Mouse (Mus musculus) frontal cortex, postnatal 25 days (tissue): ENCODE measurements around the gene Lrrc25.
A peak's percentile ranks its signal among the peaks of the same experiment; 100 is the strongest.
"Not testable (repeated sequence)": the region's sequence is repeated elsewhere in the genome, so short reads cannot be mapped to it uniquely, and the experiment has no call there.

Experiments used
- DNase-seq, 2 experiments: peaks; one replicate each; pipeline ENCODE4 v3.0.0; 2022; ENCODE audit warnings: low spot score in 2 of 2

Lrrc25 gene

DNA sequence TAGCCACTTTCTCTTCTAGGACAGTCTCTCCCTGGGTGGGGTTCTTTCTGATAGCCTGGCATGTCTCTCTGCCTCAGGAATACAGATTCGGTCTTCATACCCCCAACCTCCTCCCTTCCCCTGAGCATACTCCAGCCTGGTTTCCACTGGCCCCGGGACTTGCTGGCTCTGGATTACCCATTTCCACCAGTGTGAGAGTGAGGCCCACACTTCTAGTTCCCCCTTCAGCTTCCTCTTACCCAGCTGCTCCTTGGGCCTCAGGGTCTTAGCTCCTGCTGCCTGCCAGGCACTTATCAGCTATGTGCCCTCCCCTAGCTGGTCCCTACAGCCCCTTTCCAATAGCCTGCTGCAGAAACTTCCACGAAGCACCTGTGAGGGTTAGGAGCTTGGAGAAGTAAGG lies at the start of gene Lrrc25:
TSS of gene Lrrc25 (plus strand) at position 262 of the 400 bp plus-strand sequence.
- DNase-seq, result no peak

DNA sequence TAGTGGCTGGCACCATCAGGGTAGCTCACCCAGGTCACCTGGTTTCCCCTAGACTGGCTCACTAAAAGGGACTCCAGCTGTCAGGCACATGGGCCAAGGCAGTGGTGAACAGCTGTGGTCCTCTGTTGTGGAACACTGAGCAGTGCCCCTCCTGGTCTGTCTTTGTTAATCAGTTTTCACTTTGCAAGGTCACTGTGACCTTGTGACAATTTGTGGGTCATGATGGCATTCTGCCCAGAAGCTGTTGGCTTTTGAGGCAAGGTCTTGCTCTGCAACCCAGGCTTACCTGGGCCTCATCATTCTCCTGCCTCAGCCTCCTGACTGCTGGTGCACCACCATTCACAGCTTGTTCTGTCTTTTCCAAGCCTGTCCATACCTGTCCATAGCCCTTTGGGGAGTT lies 45.6 kb upstream of the Lrrc25 start:
- no peak for DNase-seq

DNA sequence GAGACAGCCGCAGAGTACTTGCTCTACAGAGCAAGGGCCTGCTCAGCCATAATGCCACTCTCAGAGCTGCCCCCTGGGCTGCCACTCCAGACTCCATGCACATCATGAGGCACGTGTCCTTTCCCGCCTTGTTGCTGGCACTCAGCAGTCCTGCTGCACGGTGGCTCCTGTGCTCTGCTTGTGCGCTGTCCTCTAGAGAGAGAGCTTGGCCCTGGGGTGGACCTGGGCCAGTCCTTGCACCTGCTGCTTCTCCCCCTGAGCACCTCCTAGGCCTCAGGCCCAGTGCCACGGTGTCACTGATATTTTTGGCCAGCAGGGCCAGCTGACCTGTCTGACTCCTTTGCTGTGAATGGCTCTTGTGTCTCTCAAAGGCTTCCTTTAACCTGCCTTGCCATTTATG lies 45.0 kb upstream of the Lrrc25 start:
- DNase-seq, result no peak

DNA sequence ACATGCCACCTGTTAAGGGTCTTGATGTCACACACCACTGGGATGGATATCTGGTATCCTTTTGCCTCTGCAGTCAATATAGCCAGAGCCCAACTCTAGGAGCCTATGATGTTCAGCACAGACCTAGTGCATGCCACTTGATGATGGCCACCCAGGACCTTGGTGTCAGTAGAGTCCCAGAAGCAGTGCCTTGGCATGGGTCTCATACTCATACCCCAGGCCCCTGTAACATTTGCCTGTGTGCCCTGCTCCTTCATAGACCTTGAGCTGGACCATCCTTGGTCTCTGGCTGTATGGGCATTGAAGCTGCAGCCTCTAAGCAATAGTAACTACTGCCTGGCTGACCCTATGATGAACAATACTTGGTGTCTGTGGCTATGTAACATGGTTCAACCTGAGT lies 41.7 kb upstream of the Lrrc25 start:
- no peak for DNase-seq

DNA sequence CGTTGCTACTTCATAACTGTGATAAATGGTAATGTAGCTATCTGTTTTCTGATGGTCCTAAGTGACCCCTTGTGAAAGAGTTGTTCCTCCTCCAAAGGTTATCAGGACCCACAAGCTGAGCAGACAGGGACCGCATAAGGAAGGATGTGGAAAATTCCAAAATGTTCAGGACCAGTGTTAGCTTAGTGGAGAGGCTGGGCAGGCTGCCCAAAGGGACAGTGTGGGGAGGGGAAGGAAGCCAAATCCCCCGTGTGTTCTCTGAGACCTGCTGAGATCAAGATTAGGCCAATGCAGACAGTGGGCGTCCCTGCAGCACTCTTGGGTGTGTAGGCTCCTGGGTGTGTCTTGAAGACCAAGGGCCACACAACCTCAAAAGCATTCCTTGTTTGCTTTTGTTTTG lies 41.0 kb upstream of the Lrrc25 start:
- DNase-seq, result no peak

DNA sequence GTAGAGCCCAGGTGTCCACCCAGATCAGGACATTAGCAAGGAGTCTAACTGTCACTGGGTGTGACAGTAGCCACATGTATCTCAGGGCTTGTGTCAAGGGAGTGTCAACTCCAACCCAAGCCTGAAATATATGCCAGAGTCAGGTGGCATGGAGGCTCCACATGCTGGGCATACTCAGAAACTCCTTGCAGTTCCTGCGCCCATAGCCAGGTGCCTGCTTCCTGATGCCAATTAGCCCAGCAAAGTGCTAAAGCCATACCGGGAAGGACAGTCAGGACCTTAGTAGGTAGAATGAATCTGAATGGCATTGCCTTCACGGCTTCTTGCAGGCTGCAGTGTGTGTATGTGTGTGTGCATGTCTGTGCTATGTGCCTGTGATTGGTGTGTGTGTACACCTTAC lies 38.7 kb upstream of the Lrrc25 start:
- no peak for DNase-seq

DNA sequence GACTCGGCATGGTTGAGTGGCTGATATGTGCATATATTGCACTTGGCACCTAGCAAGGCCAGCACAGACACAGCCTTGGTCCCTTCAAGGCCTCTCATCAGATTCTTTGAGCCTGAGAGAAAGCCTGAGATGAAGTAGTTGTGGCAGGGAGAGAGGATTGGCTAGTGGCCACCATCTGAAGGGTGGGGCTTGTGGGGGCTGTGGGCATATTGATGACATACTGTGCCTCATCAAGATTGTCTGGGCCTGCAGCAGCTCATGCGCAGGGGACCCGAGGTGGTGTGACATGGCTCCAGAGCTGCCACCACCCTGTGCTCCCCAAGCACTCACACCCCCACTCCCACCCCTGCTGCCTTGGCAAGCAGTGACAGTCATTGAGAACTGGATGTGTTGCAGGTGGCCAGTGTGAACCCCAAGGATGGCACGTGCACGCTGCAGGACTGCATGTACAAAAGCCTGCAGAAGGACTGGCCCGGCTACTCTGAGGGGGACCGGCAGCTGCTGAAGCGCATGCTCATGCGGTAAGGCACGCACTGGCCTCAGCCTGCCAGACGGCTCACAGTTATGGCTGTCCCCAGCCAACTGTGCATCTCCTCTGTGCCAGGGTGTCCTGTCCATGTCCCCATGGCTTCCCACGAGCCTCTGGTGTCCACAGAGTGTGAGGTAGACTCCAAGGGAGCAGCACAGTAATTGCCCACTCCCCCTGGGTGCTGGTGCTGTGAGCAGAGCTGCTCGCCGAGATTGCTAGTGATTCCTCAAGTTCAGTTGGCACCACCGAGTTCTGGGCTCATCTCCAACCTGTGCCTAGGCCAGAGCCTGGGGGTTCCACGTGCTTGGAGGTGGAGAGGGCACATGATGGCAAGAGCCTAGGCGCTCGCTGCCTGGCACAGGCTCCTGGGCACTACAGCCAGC lies 32.2 kb upstream of the Lrrc25 start:
- no peak for DNase-seq

DNA sequence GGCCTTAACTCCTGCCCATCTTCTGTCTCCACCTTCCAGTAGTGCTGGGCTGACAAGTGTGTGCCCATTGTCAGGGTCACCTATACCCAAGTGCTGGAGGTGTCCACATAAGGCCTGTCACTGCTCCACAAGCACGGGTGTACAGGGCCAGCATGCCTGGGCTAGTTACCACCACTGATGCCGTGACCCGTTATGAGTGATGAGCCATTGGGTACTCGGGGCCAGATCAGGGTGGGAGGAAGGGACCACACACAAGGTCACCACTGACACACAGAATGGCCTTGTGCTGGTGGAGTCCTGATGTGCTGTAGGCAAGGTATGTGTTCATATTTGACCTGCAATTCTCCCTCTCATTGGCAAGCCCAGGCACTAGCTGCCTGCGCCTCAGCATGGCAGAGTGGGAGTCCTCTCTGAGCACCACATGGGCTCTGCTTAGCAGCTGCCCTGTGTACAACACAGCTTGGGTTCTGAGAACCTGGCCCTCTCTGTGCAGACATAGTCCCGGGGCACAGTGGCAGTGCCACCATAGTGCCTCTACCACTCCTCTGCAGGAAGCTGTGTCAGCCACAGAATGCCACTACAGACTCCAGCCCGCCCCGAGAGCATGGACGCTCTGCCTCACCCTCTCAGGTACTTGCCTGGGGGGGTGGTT lies 31.2 kb upstream of the Lrrc25 start:
- DNase-seq, result no peak

DNA sequence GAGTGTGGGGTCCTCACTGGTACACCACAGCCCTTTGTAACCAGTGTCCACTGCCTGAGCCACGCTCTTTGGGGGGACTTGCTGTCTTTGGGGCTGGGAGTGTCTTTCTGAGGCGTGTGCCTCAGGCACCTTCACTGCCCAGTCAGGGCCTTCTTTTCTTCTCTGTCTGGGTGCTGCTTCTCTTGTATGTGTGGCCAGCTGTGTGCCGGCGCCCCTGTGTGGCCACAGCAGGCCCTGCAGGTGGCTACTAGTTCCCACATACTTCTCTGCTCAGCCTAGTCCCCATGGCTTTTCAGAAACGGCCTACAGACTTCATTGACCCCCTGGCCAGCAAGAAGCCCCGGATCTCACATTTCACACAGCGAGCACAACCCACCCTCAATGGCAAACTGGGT lies 30.7 kb upstream of the Lrrc25 start:
- DNase-seq, result no peak

DNA sequence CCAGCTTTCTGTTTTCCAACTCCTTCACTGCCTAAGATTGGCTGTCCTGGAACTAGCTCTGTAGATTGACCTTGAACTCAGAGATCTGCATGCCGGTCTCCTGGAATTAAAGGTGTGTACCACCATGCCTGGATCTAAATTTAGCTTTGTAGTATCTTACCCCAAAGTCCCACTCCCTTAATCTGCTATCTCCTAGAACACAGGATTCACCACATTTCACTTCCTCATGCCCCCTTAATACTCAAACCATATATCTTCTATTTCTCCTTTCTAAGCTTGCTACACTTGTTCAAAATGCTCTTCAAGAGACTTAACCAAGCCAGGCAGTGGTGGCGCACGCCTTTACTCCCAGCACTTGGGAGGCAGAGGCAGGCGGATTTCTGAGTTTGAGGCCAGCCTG lies 28.0 kb upstream of the Lrrc25 start:
- DNase-seq, result not testable (repeated sequence)

DNA sequence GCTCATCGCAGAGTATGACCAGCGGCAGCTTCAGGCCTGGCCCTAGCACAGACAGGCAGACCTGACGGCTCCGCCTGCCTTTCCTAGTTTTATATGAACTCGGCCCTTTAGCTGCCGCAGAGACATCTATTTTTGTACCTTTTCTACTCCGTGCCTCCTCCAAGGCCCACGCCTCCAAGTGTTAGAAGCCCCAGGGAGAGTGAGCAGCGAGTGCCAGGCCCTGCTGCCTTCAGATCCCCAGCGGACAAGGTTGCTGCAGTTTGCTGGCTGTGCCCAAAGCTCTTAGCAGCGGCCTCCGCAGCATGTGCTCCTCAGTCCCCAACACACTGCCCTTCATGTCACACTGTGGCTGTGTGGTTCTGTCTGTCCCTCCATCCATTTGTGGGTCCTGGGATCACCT lies 24.4 kb upstream of the Lrrc25 start:
- no peak for DNase-seq

DNA sequence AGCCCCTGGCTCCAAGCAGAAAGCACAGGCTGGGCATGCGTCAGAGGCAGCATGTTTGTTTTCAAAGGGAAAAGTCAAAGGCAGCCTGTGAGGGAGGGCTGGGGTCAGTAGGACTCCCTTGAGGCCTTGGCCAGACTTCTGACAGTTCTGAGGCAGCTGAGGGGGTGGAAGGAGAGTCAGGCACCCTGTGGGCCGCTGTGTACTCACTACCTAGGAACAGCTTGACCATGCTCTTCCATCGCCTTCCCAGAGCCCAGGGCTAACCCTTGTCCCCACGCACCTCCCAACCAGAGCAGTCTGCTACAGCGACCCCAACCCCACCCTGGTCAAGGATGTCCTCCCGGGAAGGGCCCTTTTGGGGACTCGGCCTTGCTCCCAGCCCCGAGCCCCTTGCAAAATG lies 22.8 kb upstream of the Lrrc25 start:
- DNase-seq, result no peak

DNA sequence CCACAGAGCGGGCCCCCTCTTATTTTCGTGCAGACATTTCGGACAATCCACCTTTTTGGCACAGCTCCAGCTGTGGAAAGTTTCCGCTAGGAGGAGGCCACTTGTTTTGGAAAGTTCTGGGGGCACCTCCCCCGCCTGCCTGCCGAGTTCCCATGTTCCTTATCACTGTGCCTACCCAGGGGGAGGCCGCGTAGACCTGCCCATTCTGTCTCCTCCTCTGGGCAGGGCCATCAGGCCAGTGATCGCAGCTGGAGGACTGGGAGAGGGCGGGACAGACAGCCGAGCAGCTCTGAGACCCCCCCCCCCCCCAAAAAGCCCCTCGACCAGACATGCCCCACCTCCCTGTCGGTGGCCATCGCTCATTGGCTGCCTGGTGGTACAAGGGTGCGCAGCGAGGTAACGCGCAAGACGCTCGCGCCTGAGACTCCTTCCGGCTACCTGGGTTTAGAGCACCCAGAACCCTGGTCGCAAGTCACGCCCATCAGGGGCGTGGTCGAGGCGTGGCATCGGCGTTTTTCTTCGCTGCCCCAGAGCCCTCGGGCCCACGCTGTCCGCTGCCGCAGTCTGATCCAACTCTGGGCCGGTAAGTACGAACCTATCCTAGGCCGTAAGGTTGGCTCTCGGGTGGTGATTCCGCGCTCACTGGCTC lies 21.9 kb upstream of the Lrrc25 start, which contains the start of gene Isyna1:
TSS of gene Isyna1 (plus strand) at position 413 of the 649 bp plus-strand sequence.
- DNase-seq, result peak in 1 of 2 experiments; percentile 55

DNA sequence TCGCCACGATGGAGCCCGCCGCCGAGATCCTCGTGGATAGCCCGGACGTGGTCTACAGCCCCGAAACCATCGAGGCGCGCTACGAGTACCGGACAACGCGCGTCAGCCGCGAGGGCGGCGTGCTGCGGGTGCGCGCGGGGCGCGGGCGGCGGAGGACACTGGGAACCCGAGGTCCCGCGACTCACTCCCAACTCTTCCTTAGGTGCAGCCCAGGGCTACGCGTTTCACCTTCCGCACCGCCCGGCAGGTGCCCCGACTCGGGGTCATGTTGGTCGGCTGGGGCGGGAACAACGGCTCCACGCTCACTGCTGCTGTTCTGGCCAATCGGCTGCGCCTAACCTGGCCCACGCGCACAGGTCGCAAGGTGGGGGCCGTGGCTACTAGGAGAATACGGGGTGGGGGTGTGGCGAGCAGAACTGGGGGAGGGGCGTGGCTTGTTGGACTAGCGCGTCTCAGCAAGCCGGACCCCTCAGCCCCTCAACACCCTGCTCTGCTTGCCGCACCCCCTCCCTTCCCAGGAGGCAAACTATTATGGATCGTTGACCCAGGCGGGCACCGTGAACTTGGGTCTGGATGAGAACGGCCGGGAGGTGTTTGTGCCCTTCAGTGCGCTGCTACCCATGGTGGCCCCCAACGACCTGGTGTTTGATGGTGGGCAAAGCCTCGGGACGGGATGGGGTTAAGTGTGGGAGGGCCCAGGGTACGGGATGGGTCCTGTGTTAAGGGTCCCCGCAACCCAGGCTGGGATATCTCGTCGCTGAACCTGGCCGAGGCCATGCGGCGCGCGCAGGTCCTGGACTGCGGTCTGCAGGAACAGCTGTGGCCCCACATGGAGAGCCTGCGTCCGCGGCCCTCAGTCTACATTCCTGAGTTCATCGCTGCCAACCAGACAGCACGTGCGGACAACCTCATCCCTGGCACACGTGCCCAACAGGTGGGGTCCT lies 21.1 kb upstream of the Lrrc25 start:
- DNase-seq, result peak in 1 of 2 experiments; percentile 36

DNA sequence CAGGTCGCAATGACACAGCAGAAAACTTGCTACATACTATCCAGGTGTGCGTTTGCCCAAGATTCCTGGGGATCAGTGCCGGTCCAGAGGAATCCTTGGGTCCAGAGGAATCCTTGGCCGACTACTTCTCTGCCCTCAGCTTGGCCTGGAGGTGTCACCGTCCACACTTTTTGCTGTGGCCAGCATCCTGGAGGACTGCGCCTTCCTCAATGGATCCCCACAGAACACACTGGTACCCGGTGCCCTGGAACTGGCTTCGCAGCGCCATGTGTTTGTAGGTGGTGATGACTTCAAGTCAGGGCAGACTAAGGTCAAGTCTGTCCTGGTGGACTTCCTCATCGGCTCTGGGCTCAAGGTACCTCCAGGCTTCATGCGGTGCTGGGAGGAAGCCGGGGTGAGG lies 20.1 kb upstream of the Lrrc25 start:
- no peak for DNase-seq

DNA sequence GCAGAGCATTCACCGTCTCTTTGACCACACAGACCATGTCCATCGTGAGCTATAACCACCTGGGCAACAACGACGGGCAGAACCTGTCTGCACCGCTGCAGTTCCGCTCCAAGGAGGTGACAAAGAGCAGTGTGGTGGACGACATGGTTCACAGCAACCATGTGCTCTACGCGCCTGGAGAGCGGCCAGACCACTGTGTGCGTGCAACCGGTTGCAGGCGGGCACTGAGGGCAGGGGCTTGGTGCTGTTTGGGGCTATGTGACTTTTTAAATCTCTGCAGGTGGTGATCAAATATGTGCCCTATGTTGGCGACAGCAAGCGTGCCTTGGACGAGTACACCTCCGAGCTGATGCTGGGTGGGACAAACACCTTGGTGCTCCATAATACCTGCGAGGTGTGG lies 19.7 kb upstream of the Lrrc25 start:
- no peak for DNase-seq

DNA sequence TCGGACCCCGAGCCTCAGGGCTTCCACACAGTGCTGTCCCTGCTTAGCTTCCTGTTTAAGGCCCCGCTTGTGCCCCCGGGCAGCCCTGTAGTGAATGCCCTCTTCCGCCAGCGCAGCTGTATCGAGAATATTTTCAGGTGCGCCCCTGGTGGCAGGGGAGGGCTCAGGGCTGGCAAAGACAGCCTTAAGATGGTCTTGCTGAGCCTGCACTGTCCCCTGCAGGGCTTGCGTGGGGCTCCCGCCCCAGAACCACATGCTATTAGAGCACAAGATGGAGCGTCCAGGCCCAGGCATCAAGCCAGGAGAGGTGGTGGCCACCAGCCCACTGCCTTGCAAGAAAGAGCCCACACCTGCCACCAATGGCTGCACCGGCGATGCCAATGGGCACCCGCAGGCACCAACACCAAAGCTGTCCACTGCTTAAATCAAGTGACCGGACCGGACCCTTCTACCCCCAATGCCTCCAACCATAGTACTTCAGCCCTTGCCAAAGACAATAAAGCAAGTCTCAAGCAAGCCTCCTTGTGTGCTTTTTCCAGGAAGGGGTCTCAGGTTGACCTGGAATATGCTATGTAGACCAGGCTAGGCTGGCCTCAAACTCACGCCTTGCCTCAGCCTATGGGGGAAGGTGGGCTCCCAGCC lies 19.1 kb upstream of the Lrrc25 start:
- DNase-seq, result no peak

DNA sequence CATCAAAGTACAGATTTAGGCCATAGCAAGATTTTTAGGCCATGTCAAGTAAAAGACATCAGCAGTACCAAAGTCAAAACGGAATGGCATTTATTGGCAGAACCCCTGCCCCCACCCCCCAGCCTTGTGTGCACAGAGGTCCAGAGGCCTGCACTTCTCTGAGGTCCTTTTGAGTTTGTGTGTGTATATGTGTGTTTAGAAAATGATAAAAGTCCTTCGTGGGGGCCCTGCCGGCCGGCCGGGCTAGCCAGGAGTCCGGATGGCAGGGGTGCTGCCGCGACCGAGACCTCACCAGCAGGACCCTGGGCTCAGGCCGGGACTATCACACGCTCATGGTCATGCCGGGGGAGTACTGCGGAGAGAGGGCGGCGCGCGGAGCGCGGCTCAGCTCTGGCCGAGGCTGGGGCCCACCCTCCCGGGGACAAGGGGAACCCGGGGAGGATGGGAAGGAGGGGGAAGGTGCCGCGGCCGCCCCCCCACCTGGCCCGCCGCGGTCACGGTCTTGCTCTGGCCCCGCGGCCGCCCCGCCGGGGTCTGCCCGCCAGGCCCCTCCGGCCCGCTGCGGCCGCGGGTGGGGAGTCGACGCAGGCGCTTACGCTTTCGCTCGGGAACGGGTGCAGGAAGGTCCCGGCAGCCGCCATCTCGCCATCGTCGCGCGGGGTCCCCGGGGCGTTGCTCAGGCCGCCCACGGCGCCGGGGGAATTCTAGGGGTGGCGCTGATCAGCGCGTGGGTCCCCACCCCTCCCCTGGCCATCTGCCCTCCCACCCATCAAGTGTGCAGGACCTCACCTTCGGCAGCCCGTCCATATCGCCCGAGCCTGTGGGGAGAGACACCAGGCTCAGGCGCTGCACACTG lies 18.3 kb upstream of the Lrrc25 start:
- DNase-seq, result no peak

DNA sequence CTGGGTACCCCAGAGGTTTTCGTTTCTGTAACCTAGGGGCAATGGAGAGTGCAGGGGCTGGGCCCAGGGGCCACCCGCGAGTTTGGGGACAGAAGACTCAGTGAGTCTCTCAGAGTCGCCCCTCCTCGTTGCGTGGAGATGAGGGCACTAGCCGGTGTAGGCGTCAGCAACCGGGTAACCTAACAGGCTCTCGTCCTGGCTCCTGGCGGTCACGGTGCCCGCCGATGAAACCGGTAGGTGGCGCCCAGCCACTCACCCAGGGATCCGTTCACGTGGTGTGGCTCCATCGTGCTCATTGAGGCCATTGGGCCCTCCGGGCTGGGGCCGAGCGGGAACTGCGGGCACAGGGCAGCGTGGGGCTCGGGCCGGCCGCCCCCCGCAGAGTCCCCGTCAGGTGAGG lies 17.7 kb upstream of the Lrrc25 start:
- DNase-seq, result peak in 1 of 2 experiments; percentile 81

DNA sequence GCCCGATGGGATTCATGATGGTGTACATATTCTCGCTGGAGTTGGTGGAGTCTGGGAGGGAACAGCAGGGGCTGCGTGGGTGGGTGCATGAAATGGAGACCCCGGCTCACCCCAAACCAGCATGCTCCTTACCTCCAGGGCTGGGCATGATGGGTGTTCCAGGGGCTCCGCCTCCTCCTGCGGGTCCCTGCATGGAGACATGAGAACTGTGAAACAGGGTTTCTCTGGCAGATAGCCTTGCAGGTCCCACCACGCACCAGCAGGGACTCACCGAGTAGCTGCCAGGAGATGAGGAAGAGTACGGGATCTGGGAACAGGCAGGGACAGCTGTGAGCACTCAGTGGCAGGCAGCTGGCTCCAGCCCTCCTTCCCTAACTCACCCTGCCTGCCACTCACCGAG lies 17.2 kb upstream of the Lrrc25 start:
- peak in 1 of 2 experiments; percentile 37 for DNase-seq
